8 mouse cellular contexts compared by ENCODE assay signal in the genomic region with DNA sequence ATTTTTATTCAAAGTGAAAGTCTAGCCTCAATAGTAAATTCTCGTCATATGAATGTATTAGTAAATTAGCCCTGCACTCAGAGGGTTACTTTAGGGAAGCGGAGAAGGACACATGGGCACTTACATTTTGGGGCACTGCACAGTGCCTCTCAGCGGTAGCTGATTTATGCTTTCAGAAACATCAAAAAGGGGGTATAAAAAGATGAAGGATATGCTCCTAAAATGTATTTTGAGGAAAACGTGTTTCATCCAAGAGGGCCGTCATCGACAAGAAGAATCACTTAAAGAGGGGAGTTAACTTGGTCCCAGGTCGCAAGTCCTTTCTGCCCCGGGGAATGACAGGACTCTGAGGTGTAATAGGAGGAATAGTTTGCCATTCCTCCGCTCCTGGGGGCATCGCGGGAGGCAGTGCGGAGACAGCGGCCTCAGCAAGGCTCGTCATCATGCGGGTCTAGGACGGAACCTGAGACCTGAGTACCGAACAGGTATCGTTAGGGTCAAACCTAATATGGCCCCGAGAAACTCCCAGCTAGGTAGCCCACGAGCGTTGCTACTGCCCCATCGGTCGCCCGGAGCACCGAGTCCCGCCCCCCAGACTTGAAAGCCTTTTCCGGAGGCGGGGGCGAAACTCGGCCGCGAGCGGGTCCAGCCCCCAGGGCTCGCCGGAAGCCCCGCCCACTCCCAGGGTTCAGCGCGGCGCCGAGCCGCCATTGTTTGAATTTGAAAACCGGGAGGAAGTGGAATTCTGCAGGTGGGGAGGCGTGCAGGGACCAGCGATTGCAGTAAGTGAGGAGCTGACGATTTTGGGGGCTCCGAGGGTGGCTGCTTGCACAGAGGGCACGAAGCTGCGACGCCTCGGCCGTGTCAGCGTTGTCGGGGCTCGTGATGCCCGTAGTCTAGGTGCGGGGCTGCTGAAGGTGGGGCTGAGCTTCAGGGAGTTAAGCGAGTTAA. TPM values are rescaled to one million over a fixed set of nuclear protein-coding genes. Genes with fewer than 3 reads are reported as not detected.
DNase-seq lines count a peak whose midpoint lies in the region; ATAC-seq lines count a peak whose summit lies in the region.

Kif20b (plus strand) TSS at position 710 of the 951 bp plus-strand sequence.

- no peaks in the 10 kb centered on the region for H3K27me3 ChIP-seq in heart, embryonic 13.5 days (replicated peaks)
- no peaks in the 10 kb centered on the region for H3K27me3 ChIP-seq in liver, embryonic 12.5 days (replicated peaks)
- H3K27me3 ChIP-seq in stomach, embryonic 15.5 days (replicated peaks), result no peaks in the 10 kb centered on the region

- peak; percentile 92 for DNase-seq in CD4-positive helper T cell, adult 2 months (ENCODE audit: low read depth, low spot score)
- DNase-seq in brain, embryonic 18.5 days (ENCODE audit: low read depth, low spot score), result peak; percentile 70
- peak; percentile 95 for DNase-seq in kidney, postnatal 10 days
- DNase-seq in natural killer cell, adult 2 months (ENCODE audit: low spot score in 2 of 2), result peak; percentile 89 to 92

- under 1% methylated on average over 57 of the region's 57 CpGs for WGBS in heart, embryonic 13.5 days
- under 1% methylated on average over 57 of the region's 57 CpGs for WGBS in liver, embryonic 12.5 days (ENCODE audit: insufficient replicate concordance)
- under 1% methylated on average over 57 of the region's 57 CpGs for WGBS in stomach, embryonic 15.5 days

- H3K4me2 ChIP-seq in heart, embryonic 13.5 days, result peak within 1 kb of the TSS; percentile 79
- peak within 1 kb of the TSS; percentile 79 for H3K4me2 ChIP-seq in liver, embryonic 12.5 days
- peak within 1 kb of the TSS; percentile 74 for H3K4me2 ChIP-seq in stomach, embryonic 15.5 days

- H3K4me1 ChIP-seq in heart, embryonic 13.5 days, result peaks cover 14% of the 10 kb centered on the region
- H3K4me1 ChIP-seq in liver, embryonic 12.5 days, result peaks cover 14% of the 10 kb centered on the region
- no peaks in the 10 kb centered on the region for H3K4me1 ChIP-seq in stomach, embryonic 15.5 days

- ATAC-seq in erythroid progenitor cell, adult 5-6 weeks (replicated peaks; ENCODE audit: low FRiP score, poor library complexity, severe bottlenecking), result peak; percentile 97
- ATAC-seq in heart, embryonic 13.5 days (ENCODE audit: extremely low read depth, insufficient number of reproducible peaks, low FRiP score, low TSS enrichment), result peak; percentile 90
- ATAC-seq in liver, embryonic 12.5 days, result peak; percentile 97
- ATAC-seq in stomach, embryonic 15.5 days (ENCODE audit: insufficient read depth, low FRiP score, low read depth), result peak; percentile 97

- H3K9ac ChIP-seq in heart, embryonic 13.5 days, result peak within 1 kb of the TSS; percentile 88
- H3K9ac ChIP-seq in liver, embryonic 12.5 days, result peak within 1 kb of the TSS; percentile 83
- H3K9ac ChIP-seq in stomach, embryonic 15.5 days, result peak within 1 kb of the TSS; percentile 57

- peak within 1 kb of the TSS; percentile 95 for H3K4me3 ChIP-seq in heart, embryonic 13.5 days
- peak within 1 kb of the TSS; percentile 96 for H3K4me3 ChIP-seq in liver, embryonic 12.5 days
- H3K4me3 ChIP-seq in stomach, embryonic 15.5 days (replicated peaks), result peak within 1 kb of the TSS; percentile 78

- H3K9me3 ChIP-seq in heart, embryonic 13.5 days, result no peaks in the 10 kb centered on the region
- no peaks in the 10 kb centered on the region for H3K9me3 ChIP-seq in liver, embryonic 12.5 days (replicated peaks)
- H3K9me3 ChIP-seq in stomach, embryonic 15.5 days, result no peaks in the 10 kb centered on the region

- H3K36me3 ChIP-seq in heart, embryonic 13.5 days, result peaks cover 24% of the 10 kb centered on the region
- H3K36me3 ChIP-seq in liver, embryonic 12.5 days, result peaks cover 25% of the 10 kb centered on the region
- no peaks in the 10 kb centered on the region for H3K36me3 ChIP-seq in stomach, embryonic 15.5 days

- H3K27ac ChIP-seq in heart, embryonic 13.5 days (replicated peaks), result peak within 1 kb of the TSS; percentile 85
- peak within 1 kb of the TSS; percentile 85 for H3K27ac ChIP-seq in liver, embryonic 12.5 days
- peak within 1 kb of the TSS; percentile 80 for H3K27ac ChIP-seq in stomach, embryonic 15.5 days

RNA-seq across cellular contexts. Expression of gene Kif20b, which starts in this region (rescaled TPM):
- total RNA-seq in erythroid progenitor cell, adult 5-6 weeks (2015; ENCODE audit: low replicate concordance), result 189 and 228 TPM in 2 replicates
- total RNA-seq in erythroid progenitor cell, adult 5-6 weeks (2017; ENCODE audit: low replicate concordance), result 257 and 330 TPM in 2 replicates
- 33.5 and 36.0 TPM in 2 replicates for polyA plus RNA-seq in heart, embryonic 13.5 days (2015; fragmentation: Nextera tagmentation; extraction: Ambion mirVana)
- 44.4 and 45.1 TPM in 2 replicates for polyA plus RNA-seq in liver, embryonic 12.5 days (2016; fragmentation: Nextera tagmentation; extraction: Ambion mirVana)
- polyA plus RNA-seq in stomach, embryonic 15.5 days (2015; fragmentation: Nextera tagmentation; extraction: Ambion mirVana), result 56.2 and 58.2 TPM in 2 replicates

Comparison
In these comparisons a context has a peak if more than half of its experiments do, and no peak if none do; other contexts are left out.
1. Peak in every context shown above with its lines: DNase-seq, ATAC-seq, H3K4me3 ChIP-seq and H3K27ac ChIP-seq.